Mouse (Mus musculus): ENCODE measurements around the gene Gm8279. TPM values are rescaled to one million over a fixed set of nuclear protein-coding genes. Genes with fewer than 3 reads are reported as not detected.
"Not testable (repeated sequence)": the region's sequence is repeated elsewhere in the genome, so short reads cannot be mapped to it uniquely, and the experiment has no call there.

Gene Gm8279
- not detected for total RNA-seq (2021)

DNA sequence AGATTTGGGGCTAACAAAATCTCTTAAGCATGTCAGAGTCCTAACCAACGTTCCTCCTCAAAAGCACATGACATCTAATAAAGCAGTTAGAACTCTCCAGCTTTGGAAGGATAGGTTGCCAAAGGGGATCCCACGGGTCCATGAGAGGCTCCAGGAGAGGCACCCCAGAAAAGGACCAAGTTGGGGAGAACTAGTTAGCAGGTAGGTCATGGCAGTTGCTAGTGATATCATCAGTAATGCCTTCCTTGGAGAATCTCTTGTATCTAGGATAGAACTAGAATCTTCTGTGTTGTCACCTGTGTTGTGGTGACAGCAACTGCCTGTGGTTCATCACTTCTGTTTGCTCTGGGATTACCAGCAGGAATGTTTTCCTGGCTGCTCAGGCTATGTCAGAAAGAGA, at the start of gene Gm8279:
Gm8279 (plus strand) TSS at position 301 of the 400 bp plus-strand sequence.
- DNase-seq (ENCODE audit: extremely low spot score in 1 of 2, low spot score in 2 of 2); intact Hi-C loops (cut with DNase I): not testable (repeated sequence)

DNA sequence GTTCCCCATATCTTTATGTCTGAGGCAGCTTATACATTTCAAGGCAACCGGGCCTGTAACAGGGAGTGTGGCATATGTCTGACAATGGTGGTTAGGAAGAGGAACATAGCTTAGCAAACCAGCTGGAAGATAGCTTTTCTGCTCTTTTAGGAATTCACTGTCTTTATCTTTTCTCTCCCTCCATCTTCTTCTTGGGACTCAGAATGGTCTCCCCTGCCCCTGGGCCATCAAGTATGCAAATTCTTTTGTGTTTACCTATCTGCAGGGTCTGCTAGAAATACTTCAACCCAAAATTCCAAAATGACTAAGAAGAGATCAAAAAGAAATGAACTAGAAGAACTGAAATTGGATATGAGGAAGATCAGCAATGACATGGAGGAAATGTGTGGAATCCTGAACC, 32.9 kb downstream of the Gm8279 start, which contains the start of gene Gm3317:
Gm3317 (plus strand) TSS at position 301 of the 400 bp plus-strand sequence.
- DNase-seq (ENCODE audit: extremely low spot score in 1 of 2, low spot score in 2 of 2); intact Hi-C loops (cut with DNase I): not testable (repeated sequence)

GRCm38 (mm10) chr14:5185493-5185892, 54.2 kb downstream of the Gm8279 start, which contains the start of gene Gm8271:
TSS of gene Gm8271 (plus strand) at chr14:5185793.
- intact Hi-C loops (cut with DNase I); DNase-seq (ENCODE audit: extremely low spot score in 1 of 2, low spot score in 2 of 2): not testable (repeated sequence)

Other genes starting within 250 kb of the Gm8279 start
- not detected for gene Gm3278, start 239.1 kb upstream of the Gm8279 start, total RNA-seq (2021)
- not detected for gene Gm8297, start 147.6 kb upstream of the Gm8279 start, total RNA-seq (2021)
- not detected for gene Gm3298, start 115.6 kb upstream of the Gm8279 start, total RNA-seq (2021)
- gene 4930555G01Rik, start 80.9 kb upstream of the Gm8279 start, total RNA-seq (2021), result not detected
- 1 to 10 TPM; 6.0 to 6.8 TPM for gene Gm8281, start 60.5 kb upstream of the Gm8279 start, total RNA-seq (2021)
- gene Gm3317, start 33.0 kb downstream of the Gm8279 start, total RNA-seq (2021), result not detected
- not detected for gene Gm8271, start 54.3 kb downstream of the Gm8279 start, total RNA-seq (2021)
- not detected for gene Gm3526, start 129.1 kb downstream of the Gm8279 start, total RNA-seq (2021)
- gene Gm3542, start 203.4 kb downstream of the Gm8279 start, total RNA-seq (2021), result not detected

Measured in left cerebral cortex, postnatal 10 days (tissue).